Mouse (Mus musculus): ENCODE data around the gene Nisch. TPM values are rescaled to one million over a fixed set of nuclear protein-coding genes. Genes with fewer than 3 reads are reported as not detected.

Gene Nisch
- polyA plus RNA-seq, 1 experiment from 2014 or later, result 439 TPM

GRCm38 (mm10) chr14:31131272-31131821, 85.4 kb downstream of the Nisch start:
- peak overlapping the region; percentile 94 for H3K4me3 ChIP-seq (replicated peaks)
- peaks cover 24% of the 10 kb centered on the region for H3K36me3 ChIP-seq (replicated peaks)
- H3K27me3 ChIP-seq, result no peaks in the 10 kb centered on the region
- peaks cover 46% of the 10 kb centered on the region for H3K4me1 ChIP-seq
- WGBS, result under 1% methylated on average over 43 of the region's 43 CpGs
- ATAC-seq (ENCODE audit: low FRiP score), result peak; percentile 12
- H3K4me2 ChIP-seq, result peak overlapping the region; percentile 87
- peak overlapping the region; percentile 93 for H3K9ac ChIP-seq
- H3K27ac ChIP-seq, result peak overlapping the region; percentile 95
- no peaks in the 10 kb centered on the region for H3K9me3 ChIP-seq

DNA sequence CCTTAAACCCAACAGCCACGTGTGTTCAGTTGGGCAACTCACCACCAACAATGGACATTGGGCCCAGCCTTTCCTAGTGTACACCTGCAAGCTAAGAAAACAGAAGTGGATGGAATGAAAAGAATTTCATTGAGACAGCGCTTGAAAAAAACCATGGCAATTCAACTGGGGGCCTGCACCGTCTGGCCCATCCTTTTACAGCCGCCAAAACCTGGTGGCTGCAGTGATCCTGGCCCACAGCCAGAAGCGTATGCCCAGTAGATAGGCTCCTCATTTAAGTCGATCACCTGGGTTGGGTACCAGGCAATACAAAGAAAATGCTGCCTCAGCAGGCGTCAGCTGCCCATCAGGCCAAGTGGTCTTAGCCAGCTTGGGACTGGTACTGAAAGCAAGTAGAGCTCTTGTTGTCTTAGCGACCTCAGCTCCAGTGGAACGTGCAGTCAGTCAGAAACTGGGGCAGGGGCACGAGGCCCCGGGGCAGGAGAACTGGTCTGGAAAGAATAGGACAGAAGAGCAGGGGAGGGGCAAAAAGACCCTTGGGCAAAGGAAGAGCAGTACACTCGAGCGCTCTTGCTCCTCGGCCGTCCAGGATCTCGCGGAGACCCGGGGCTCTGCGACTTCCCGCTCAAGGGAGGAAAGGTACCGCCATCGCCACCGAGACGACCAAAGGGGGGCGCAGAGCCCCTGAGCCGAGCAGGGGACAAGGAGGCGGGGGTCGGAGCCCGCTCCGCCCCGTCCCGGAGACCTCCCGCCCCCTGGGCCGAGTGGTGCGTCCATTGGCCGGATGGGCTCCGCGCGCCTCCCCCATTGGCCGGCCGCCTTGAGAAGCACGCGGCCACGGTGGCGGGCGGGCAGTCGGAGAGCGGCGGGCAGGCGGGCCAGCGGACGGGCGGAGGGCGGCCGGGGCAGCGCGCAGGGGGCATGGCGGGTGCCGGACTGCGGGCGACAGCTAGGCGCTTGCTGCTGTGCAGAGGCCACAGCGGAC, 86.2 kb downstream of the Nisch start, which contains the start of gene Nt5dc2:
Gene Nt5dc2, plus strand, starts transcription at position 818 of the 985 bp plus-strand sequence.
- peak within 1 kb of the TSS; percentile 93 for H3K9ac ChIP-seq
- peak within 1 kb of the TSS; percentile 95 for H3K27ac ChIP-seq
- H3K36me3 ChIP-seq (replicated peaks), result peaks cover 16% of the 10 kb centered on the region
- no peaks in the 10 kb centered on the region for H3K27me3 ChIP-seq
- peak within 1 kb of the TSS; percentile 94 for H3K4me3 ChIP-seq (replicated peaks)
- ATAC-seq (ENCODE audit: low FRiP score), result peak; percentile 85
- 5% methylated on average over 56 of the region's 63 CpGs for WGBS
- peak within 1 kb of the TSS; percentile 87 for H3K4me2 ChIP-seq
- no peaks in the 10 kb centered on the region for H3K9me3 ChIP-seq
- peaks cover 50% of the 10 kb centered on the region for H3K4me1 ChIP-seq

- Histone ChIP-seq H3K4me2 (peak overlapping the region; percentile 87), H3K27ac (peak overlapping the region; percentile 95), H3K9ac (0 out of 2 replicates have a peak overlapping the region, but pooled peaks have one; percentile 33), H3K27me3 (no peaks in the 10 kb centered on the region), H3K9me3 (no peaks in the 10 kb centered on the region), H3K36me3 (replicated peaks) (peaks cover 7% of the 10 kb centered on the region), H3K4me3 (replicated peaks) (peak overlapping the region; percentile 59), H3K4me1 (peaks cover 54% of the 10 kb centered on the region)
- 69% methylated on average over 15 of the region's 15 CpGs for WGBS
- ATAC-seq (ENCODE audit: low FRiP score), result no peak
These were observed 87.2 kb downstream of the Nisch start for GRCm38 (mm10) chr14:31129326-31130235.

GRCm38 (mm10) chr14:31128826-31129219, 87.9 kb downstream of the Nisch start, which contains the start of gene Smim4:
Smim4 (minus strand) TSS chr14:31128956.
- under 1% methylated on average over 29 of the region's 33 CpGs for WGBS
- Histone ChIP-seq H3K4me1 (peaks cover 54% of the 10 kb centered on the region), H3K4me3 (replicated peaks) (peak within 1 kb of the TSS; percentile 59), H3K27me3 (no peaks in the 10 kb centered on the region), H3K9me3 (no peaks in the 10 kb centered on the region), H3K27ac (peak within 1 kb of the TSS; percentile 95), H3K36me3 (replicated peaks) (0 out of 2 replicates have a peak, but pooled peaks cover 4% of the 10 kb centered on the region), H3K4me2 (peak within 1 kb of the TSS; percentile 82), H3K9ac (peak within 1 kb of the TSS; percentile 72)
- ATAC-seq (ENCODE audit: low FRiP score), result peak; percentile 94

DNA sequence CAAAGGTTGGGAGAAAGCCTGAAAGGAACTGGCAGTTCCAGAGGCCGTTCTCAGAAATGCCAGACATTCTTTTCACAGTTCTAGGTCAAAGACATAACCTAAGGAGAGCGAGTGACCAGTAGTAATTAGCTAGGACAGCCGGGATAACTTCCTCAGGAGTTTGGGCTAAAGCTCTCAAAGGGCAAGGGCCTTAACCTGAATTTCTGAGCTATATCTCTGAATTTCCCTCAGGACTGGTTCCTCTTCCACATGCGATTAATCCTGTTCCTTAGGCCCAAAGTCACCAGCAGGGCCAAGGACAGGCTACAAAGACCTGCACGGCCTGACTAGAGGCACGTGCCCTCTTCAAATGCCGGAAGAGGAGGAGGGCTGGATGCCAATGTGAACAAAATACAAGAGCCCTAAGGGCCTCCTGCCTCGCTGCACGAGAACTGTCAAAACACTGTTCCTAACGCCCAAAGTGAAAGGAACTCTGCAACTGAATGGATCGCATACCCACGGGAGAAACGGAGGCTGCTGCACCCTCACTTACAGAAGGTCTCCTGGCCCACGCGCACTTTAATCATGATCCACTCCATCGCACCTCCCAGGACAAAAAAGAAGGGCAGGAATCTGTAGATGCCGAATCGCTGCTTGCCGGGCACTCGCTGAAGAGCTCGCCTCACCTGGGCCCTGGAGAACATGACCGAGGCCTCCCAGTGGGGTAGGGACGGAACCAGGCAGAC, 88.5 kb downstream of the Nisch start:
- WGBS, result 1% methylated on average over 23 of the region's 23 CpGs
- ATAC-seq (ENCODE audit: low FRiP score), result peak; percentile 12
- Histone ChIP-seq H3K9me3 (no peaks in the 10 kb centered on the region), H3K36me3 (replicated peaks) (peaks cover 8% of the 10 kb centered on the region; the same call in 1 of the 2 replicates), H3K27me3 (no peaks in the 10 kb centered on the region), H3K9ac (peak overlapping the region; percentile 72), H3K4me1 (peaks cover 51% of the 10 kb centered on the region), H3K4me2 (peak overlapping the region; percentile 82), H3K4me3 (replicated peaks) (peak overlapping the region; percentile 59), H3K27ac (peak overlapping the region; percentile 77)

- Histone ChIP-seq H3K4me1 (peaks cover 37% of the 10 kb centered on the region), H3K9ac (no peak overlapping the region), H3K4me2 (peak overlapping the region; percentile 34; the same call in 1 of the 2 replicates), H3K27me3 (no peaks in the 10 kb centered on the region), H3K36me3 (replicated peaks) (peaks cover 13% of the 10 kb centered on the region), H3K9me3 (no peaks in the 10 kb centered on the region), H3K27ac (no peak overlapping the region), H3K4me3 (replicated peaks) (no peak overlapping the region)
- no peak for ATAC-seq (ENCODE audit: low FRiP score)
- WGBS, result 97% methylated on average over 8 of the region's 8 CpGs
These were observed 89.9 kb downstream of the Nisch start for GRCm38 (mm10) chr14:31126826-31127225.

- 67% methylated on average over 9 of the region's 9 CpGs for WGBS
- H3K4me1 ChIP-seq, result peaks cover 31% of the 10 kb centered on the region
- H3K4me3 ChIP-seq (replicated peaks), result no peak overlapping the region
- H3K27me3 ChIP-seq, result no peaks in the 10 kb centered on the region
- H3K9ac ChIP-seq, result no peak overlapping the region
- peaks cover 21% of the 10 kb centered on the region for H3K36me3 ChIP-seq (replicated peaks)
- peak overlapping the region; percentile 25; the same call in 1 of the 2 replicates for H3K27ac ChIP-seq
- no peak for ATAC-seq (ENCODE audit: low FRiP score)
- H3K4me2 ChIP-seq, result no peak overlapping the region
- H3K9me3 ChIP-seq, result no peaks in the 10 kb centered on the region
These were observed 91.4 kb downstream of the Nisch start for GRCm38 (mm10) chr14:31125106-31126075.

Other genes starting within 250 kb of the Nisch start
- gene Glt8d1, start 215.5 kb downstream of the Nisch start, polyA plus RNA-seq (2016; fragmentation: Nextera tagmentation; extraction: Ambion mirVana), result 60.5 and 66.0 TPM in 2 replicates
- 262 and 276 TPM in 2 replicates for gene Spcs1, start 215.3 kb downstream of the Nisch start, polyA plus RNA-seq (2016; fragmentation: Nextera tagmentation; extraction: Ambion mirVana)
- 176 and 189 TPM in 2 replicates for gene Pbrm1, start 197.8 kb downstream of the Nisch start, polyA plus RNA-seq (2016; fragmentation: Nextera tagmentation; extraction: Ambion mirVana)
- 98.7 and 107 TPM in 2 replicates for gene Gnl3, start 197.8 kb downstream of the Nisch start, polyA plus RNA-seq (2016; fragmentation: Nextera tagmentation; extraction: Ambion mirVana)
- 54.6 and 67.9 TPM in 2 replicates for gene Smim4, start 88.0 kb downstream of the Nisch start, polyA plus RNA-seq (2016; fragmentation: Nextera tagmentation; extraction: Ambion mirVana)
- gene Nt5dc2, start 85.9 kb downstream of the Nisch start, polyA plus RNA-seq (2016; fragmentation: Nextera tagmentation; extraction: Ambion mirVana), result 406 and 410 TPM in 2 replicates
- 23.1 and 26.1 TPM in 2 replicates for gene Stab1, start 48.3 kb downstream of the Nisch start, polyA plus RNA-seq (2016; fragmentation: Nextera tagmentation; extraction: Ambion mirVana)
- 1.6 and 2.1 TPM in 2 replicates for gene Tnnc1, start 8.6 kb downstream of the Nisch start, polyA plus RNA-seq (2016; fragmentation: Nextera tagmentation; extraction: Ambion mirVana)
- 0.86 and 0.93 TPM in 2 replicates for gene Sema3g, start 914 bp upstream of the Nisch start, polyA plus RNA-seq (2016; fragmentation: Nextera tagmentation; extraction: Ambion mirVana)
- gene Phf7, start 34.4 kb upstream of the Nisch start, polyA plus RNA-seq (2016; fragmentation: Nextera tagmentation; extraction: Ambion mirVana), result 14.8 and 15.8 TPM in 2 replicates
- 130 and 135 TPM in 2 replicates for gene Bap1, start 34.5 kb upstream of the Nisch start, polyA plus RNA-seq (2016; fragmentation: Nextera tagmentation; extraction: Ambion mirVana)
- 7.3 and 8.0 TPM in 2 replicates for gene Dnah1, start 107.0 kb upstream of the Nisch start, polyA plus RNA-seq (2016; fragmentation: Nextera tagmentation; extraction: Ambion mirVana)
- gene Capn7, start 119.7 kb upstream of the Nisch start, polyA plus RNA-seq (2016; fragmentation: Nextera tagmentation; extraction: Ambion mirVana), result 46.8 and 47.5 TPM in 2 replicates
- gene Sh3bp5, start 219.1 kb upstream of the Nisch start, polyA plus RNA-seq (2016; fragmentation: Nextera tagmentation; extraction: Ambion mirVana), result 37.7 and 39.1 TPM in 2 replicates

Measured in forebrain, embryonic 12.5 days (tissue).